8 mouse cellular contexts compared by ENCODE assay signal in the genomic region with DNA sequence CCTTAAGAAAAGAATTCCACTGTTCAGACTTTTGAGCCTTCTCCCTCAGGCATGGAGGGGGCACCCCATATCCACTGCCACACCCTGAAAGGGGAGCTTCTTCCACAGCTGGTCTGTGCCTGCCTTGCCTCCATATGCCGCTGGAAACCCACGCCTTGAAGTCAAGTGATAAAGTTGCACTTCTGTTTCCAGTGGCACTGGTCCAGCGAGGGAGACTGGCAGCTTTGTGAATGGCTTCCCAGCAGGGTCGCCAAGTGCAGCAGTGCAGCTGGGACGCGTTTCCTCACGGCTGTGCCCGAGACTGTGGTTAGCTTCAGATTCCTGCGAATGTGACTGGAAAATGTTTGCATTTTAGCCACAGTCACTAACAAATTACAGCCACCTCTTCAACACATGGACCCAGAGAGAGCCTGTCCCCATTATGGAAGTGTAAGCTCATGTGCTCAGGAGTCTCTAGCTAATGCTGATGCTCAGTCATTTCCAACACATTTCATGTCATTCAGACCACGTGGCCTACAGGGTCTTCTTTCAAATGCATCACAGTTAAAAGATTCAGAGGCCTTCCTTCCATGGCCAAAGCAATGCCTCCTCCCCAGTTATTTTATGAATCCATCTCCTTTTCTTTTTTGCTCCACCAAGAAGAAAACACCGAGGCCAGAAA.
DNase-seq lines count a peak whose midpoint lies in the region; ATAC-seq and TF ChIP-seq lines count a peak whose summit lies in the region.

No protein-coding gene starts in this region.

- WGBS in forebrain, embryonic 15.5 days = 41% methylated on average over 11 of the region's 11 CpGs
- 40% methylated on average over 11 of the region's 11 CpGs for WGBS in hindbrain, embryonic 15.5 days
- WGBS in lung, embryonic 14.5 days = 19% methylated on average over 11 of the region's 11 CpGs

- H3K27ac ChIP-seq in forebrain, embryonic 15.5 days (replicated peaks) = no peak overlapping the region
- no peak overlapping the region for H3K27ac ChIP-seq in hindbrain, embryonic 15.5 days (replicated peaks)
- peak overlapping the region; percentile 88 for H3K27ac ChIP-seq in lung, embryonic 14.5 days (ENCODE audit: low read depth)

- no peak overlapping the region for H3K4me2 ChIP-seq in forebrain, embryonic 15.5 days (replicated peaks)
- no peak overlapping the region for H3K4me2 ChIP-seq in hindbrain, embryonic 15.5 days
- no peak overlapping the region for H3K4me2 ChIP-seq in lung, embryonic 14.5 days

- ATAC-seq in forebrain, embryonic 15.5 days (replicated peaks) = peak; percentile 63
- ATAC-seq in hindbrain, embryonic 15.5 days (ENCODE audit: low FRiP score, low read depth) = peak; percentile 72; the same call in 1 of the 2 replicates
- peak; percentile 97 for ATAC-seq in lung, embryonic 14.5 days (ENCODE audit: insufficient read depth)
- ATAC-seq in monocyte, adult 5-6 weeks (replicated peaks; ENCODE audit: insufficient number of reproducible peaks, low FRiP score, low TSS enrichment, poor library complexity, severe bottlenecking) = no peak
- ATAC-seq in granulocyte monocyte progenitor cell, adult 5-6 weeks (replicated peaks; ENCODE audit: poor library complexity, severe bottlenecking) = no peak

- peak; percentile 59 to 66 for DNase-seq in kidney, postnatal 4 days
- no peak for DNase-seq in kidney, adult 18-20 months
- peak; percentile 97 for DNase-seq in lung, embryonic 14.5 days
- no peak for DNase-seq in urinary bladder, postnatal 36 days (ENCODE audit: low spot score in 2 of 2)

- H3K9ac ChIP-seq in forebrain, embryonic 15.5 days (replicated peaks) = no peak overlapping the region
- H3K9ac ChIP-seq in hindbrain, embryonic 15.5 days = no peak overlapping the region
- H3K9ac ChIP-seq in lung, embryonic 14.5 days = no peak overlapping the region

- no peaks in the 10 kb centered on the region for H3K9me3 ChIP-seq in forebrain, embryonic 15.5 days
- no peaks in the 10 kb centered on the region for H3K9me3 ChIP-seq in hindbrain, embryonic 15.5 days
- H3K9me3 ChIP-seq in lung, embryonic 14.5 days (ENCODE audit: low read depth, low read length) = no peaks in the 10 kb centered on the region

- no peak for TF ChIP-seq CTCF in lung, embryonic 14.5 days (IDR thresholded peaks at IDR 0.05; ENCODE audit: low read depth)

- H3K36me3 ChIP-seq in forebrain, embryonic 15.5 days = no peaks in the 10 kb centered on the region
- no peaks in the 10 kb centered on the region for H3K36me3 ChIP-seq in hindbrain, embryonic 15.5 days
- H3K36me3 ChIP-seq in lung, embryonic 14.5 days (ENCODE audit: insufficient read depth) = no peaks in the 10 kb centered on the region

- no peaks in the 10 kb centered on the region for H3K27me3 ChIP-seq in forebrain, embryonic 15.5 days
- no peaks in the 10 kb centered on the region for H3K27me3 ChIP-seq in hindbrain, embryonic 15.5 days
- H3K27me3 ChIP-seq in lung, embryonic 14.5 days (ENCODE audit: insufficient read depth, low read length) = no peaks in the 10 kb centered on the region

- H3K4me3 ChIP-seq in forebrain, embryonic 15.5 days = no peak overlapping the region
- no peak overlapping the region for H3K4me3 ChIP-seq in hindbrain, embryonic 15.5 days
- H3K4me3 ChIP-seq in lung, embryonic 14.5 days (ENCODE audit: low read depth, low read length) = no peak overlapping the region

- peaks cover 4% of the 10 kb centered on the region; the same call in 1 of the 2 replicates for H3K4me1 ChIP-seq in forebrain, embryonic 15.5 days
- H3K4me1 ChIP-seq in hindbrain, embryonic 15.5 days (replicated peaks) = 0 out of 2 replicates have a peak, but pooled peaks cover 4% of the 10 kb centered on the region
- H3K4me1 ChIP-seq in lung, embryonic 14.5 days (ENCODE audit: insufficient read depth) = peaks cover 6% of the 10 kb centered on the region; the same call in 1 of the 2 replicates

Comparison
In these comparisons a context has a peak if more than half of its experiments do, and no peak if none do; other contexts are left out.
1. DNase-seq: peak in kidney, postnatal 4 days (2 of 2) and lung, embryonic 14.5 days (single experiment); none in kidney, adult 18-20 months (single experiment) and urinary bladder, postnatal 36 days (0 of 2).
2. ATAC-seq: peak in forebrain, embryonic 15.5 days (single experiment), hindbrain, embryonic 15.5 days (single experiment) and lung, embryonic 14.5 days (single experiment); none in monocyte, adult 5-6 weeks (single experiment) and granulocyte monocyte progenitor cell, adult 5-6 weeks (single experiment).